Mouse (Mus musculus): Measurements from ENCODE around the gene Cldn2. TPM values are rescaled to one million over a fixed set of nuclear protein-coding genes. Genes with fewer than 3 reads are reported as not detected.

Gene Cldn2
- polyA plus RNA-seq, 1 experiment from 2014 or later, result 8.1 TPM

GRCm38 (mm10) chrX:139782278-139783044 is 18.2 kb upstream of the Cldn2 start, which contains the start of gene Ripply1:
TSS of gene Ripply1 (minus strand) at chrX:139782353.
- H3K9ac ChIP-seq (replicated peaks), result no peak within 1 kb of the TSS
- H3K36me3 ChIP-seq (replicated peaks; ENCODE audit: insufficient read depth, low read length), result no peaks in the 10 kb centered on the region
- 68% methylated on average over 6 of the region's 6 CpGs for WGBS (ENCODE audit: insufficient replicate concordance)
- H3K9me3 ChIP-seq (ENCODE audit: low read length), result no peaks in the 10 kb centered on the region
- DNase-seq (no peak), ATAC-seq (no peak)
- H3K27me3 ChIP-seq (ENCODE audit: insufficient read depth, low read length), result no peaks in the 10 kb centered on the region
- H3K27ac ChIP-seq (ENCODE audit: low read depth), result peak within 1 kb of the TSS; percentile 16; the same call in 1 of the 2 replicates
- peaks cover 4% of the 10 kb centered on the region for H3K4me1 ChIP-seq (ENCODE audit: insufficient read depth)
- H3K4me2 ChIP-seq (ENCODE audit: low read depth, low read length), result no peak within 1 kb of the TSS
- no peak for TF ChIP-seq CTCF (IDR thresholded peaks at IDR 0.05; ENCODE audit: low read depth)
- no peak for TF ChIP-seq EP300 (IDR thresholded peaks at IDR 0.05; ENCODE audit: low read depth)
- H3K4me3 ChIP-seq (ENCODE audit: low read depth, low read length), result no peak within 1 kb of the TSS

GRCm38 (mm10) chrX:139783045-139783422 is 17.6 kb upstream of the Cldn2 start:
- WGBS (ENCODE audit: insufficient replicate concordance), result 81% methylated on average over 3 of the region's 3 CpGs

DNA sequence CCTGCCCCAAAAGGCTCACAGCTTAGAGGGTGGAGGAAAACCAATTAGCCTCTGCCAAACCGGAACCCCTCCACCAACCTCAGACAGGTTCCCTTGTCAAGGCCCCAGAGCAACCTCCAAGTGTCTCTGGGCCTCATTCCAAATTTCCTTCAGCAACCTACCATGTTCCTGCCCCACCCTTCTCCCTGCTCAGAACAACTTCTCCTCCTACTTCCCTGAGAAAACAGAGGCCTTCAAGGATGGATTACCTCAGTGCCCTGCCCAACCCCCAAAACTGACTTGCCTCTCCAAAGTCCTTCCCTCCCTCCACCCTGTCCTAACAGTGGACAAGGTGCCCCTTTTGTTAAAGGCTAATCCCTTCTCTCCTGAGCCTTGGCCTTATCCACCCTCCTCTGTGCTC is 14.9 kb upstream of the Cldn2 start:
- no peak for ATAC-seq
- Histone ChIP-seq H3K36me3 (replicated peaks; ENCODE audit: insufficient read depth, low read length) (no peaks in the 10 kb centered on the region), H3K4me2 (ENCODE audit: low read depth, low read length) (no peak overlapping the region), H3K4me1 (ENCODE audit: insufficient read depth) (peaks cover 4% of the 10 kb centered on the region), H3K9me3 (ENCODE audit: low read length) (no peaks in the 10 kb centered on the region), H3K9ac (replicated peaks) (no peak overlapping the region), H3K27ac (ENCODE audit: low read depth) (no peak overlapping the region), H3K27me3 (ENCODE audit: insufficient read depth, low read length) (no peaks in the 10 kb centered on the region), H3K4me3 (ENCODE audit: low read depth, low read length) (no peak overlapping the region)
- 20% methylated on average over 1 of the region's 1 CpGs for WGBS (ENCODE audit: insufficient replicate concordance)
- TF ChIP-seq CTCF (IDR thresholded peaks at IDR 0.05; ENCODE audit: low read depth) (no peak), EP300 (IDR thresholded peaks at IDR 0.05; ENCODE audit: low read depth) (no peak)
- no peak for DNase-seq

More at GRCm38 (mm10) chrX:139783045-139783422, 17.6 kb upstream of the Cldn2 start:
- no peaks in the 10 kb centered on the region for H3K9me3 ChIP-seq (ENCODE audit: low read length)
- no peaks in the 10 kb centered on the region for H3K36me3 ChIP-seq (replicated peaks; ENCODE audit: insufficient read depth, low read length)
- TF ChIP-seq EP300 (IDR thresholded peaks at IDR 0.05; ENCODE audit: low read depth) (no peak), CTCF (IDR thresholded peaks at IDR 0.05; ENCODE audit: low read depth) (no peak)
- H3K9ac ChIP-seq (replicated peaks), result no peak overlapping the region
- H3K27ac ChIP-seq (ENCODE audit: low read depth), result no peak overlapping the region
- peaks cover 4% of the 10 kb centered on the region for H3K4me1 ChIP-seq (ENCODE audit: insufficient read depth)
- H3K4me2 ChIP-seq (ENCODE audit: low read depth, low read length), result no peak overlapping the region
- DNase-seq, result no peak
- ATAC-seq, result no peak
- no peak overlapping the region for H3K4me3 ChIP-seq (ENCODE audit: low read depth, low read length)
- no peaks in the 10 kb centered on the region for H3K27me3 ChIP-seq (ENCODE audit: insufficient read depth, low read length)

DNA sequence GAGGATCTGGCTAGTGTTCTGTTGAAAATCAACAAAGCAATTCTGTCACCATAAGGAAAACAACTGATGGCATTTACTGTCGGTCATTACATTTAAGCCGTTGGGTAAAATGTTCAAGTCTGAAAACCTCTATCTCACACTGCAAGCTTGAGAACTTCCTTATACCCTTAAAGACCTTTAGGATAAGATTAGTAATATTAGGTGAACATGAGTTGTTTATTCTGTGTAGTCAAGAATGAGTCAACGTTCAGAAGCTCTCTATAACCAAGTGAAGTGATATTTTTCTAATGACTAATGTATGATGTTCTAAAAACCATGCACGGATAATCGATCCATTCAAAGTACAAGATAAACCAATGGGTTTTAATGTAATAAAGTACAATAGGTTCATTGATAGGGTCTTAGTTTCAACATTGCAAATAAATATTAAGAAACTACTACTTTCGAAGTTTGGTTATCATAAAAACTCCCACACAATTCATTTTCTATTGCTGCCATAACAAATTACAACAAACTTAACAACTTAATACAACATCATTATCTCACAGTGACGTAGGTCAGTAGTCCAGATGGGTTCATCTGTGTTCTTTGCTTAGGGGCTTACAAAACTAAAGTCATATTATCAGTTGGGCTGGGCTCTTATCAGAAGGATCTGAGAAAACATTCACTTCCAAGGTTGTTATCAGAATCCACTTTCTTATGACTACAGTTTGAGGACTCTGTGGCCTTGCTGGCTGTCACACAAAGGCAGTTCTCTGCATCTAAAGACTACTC is 6.4 kb upstream of the Cldn2 start:
- no peak for DNase-seq
- 72% methylated on average over 7 of the region's 7 CpGs for WGBS (ENCODE audit: insufficient replicate concordance)
- Histone ChIP-seq H3K9ac (replicated peaks) (no peak overlapping the region), H3K27ac (ENCODE audit: low read depth) (no peak overlapping the region), H3K4me2 (ENCODE audit: low read depth, low read length) (no peak overlapping the region), H3K4me3 (ENCODE audit: low read depth, low read length) (no peak overlapping the region), H3K27me3 (ENCODE audit: insufficient read depth, low read length) (no peaks in the 10 kb centered on the region), H3K4me1 (ENCODE audit: insufficient read depth) (no peaks in the 10 kb centered on the region), H3K36me3 (replicated peaks; ENCODE audit: insufficient read depth, low read length) (no peaks in the 10 kb centered on the region), H3K9me3 (ENCODE audit: low read length) (no peaks in the 10 kb centered on the region)
- ATAC-seq, result no peak
- TF ChIP-seq EP300 (IDR thresholded peaks at IDR 0.05; ENCODE audit: low read depth) (no peak), CTCF (IDR thresholded peaks at IDR 0.05; ENCODE audit: low read depth) (no peak)

DNA sequence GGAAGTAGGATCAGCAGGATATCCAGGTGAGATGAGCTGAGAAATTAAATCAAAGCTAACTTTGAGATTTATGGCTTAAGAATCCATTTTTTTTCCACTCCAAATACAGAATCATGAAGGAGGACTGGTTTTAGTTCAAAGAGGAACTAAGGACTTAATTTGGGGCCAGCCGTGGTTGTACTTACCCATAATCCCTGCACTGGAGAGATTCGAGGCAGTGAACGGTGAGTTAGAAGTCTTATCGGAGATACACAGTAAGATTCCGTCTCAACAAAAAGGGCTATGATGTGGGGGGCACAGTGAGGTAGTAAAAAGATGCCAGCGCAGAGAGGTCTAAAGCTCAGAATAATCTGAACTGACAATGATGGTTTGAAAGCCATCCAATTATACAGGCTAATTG is 4.6 kb upstream of the Cldn2 start:
- Histone ChIP-seq H3K4me2 (ENCODE audit: low read depth, low read length) (no peak overlapping the region), H3K36me3 (replicated peaks; ENCODE audit: insufficient read depth, low read length) (no peaks in the 10 kb centered on the region), H3K4me3 (ENCODE audit: low read depth, low read length) (no peak overlapping the region), H3K27me3 (ENCODE audit: insufficient read depth, low read length) (no peaks in the 10 kb centered on the region), H3K27ac (ENCODE audit: low read depth) (no peak overlapping the region), H3K4me1 (ENCODE audit: insufficient read depth) (no peaks in the 10 kb centered on the region), H3K9ac (replicated peaks) (no peak overlapping the region), H3K9me3 (ENCODE audit: low read length) (no peaks in the 10 kb centered on the region)
- TF ChIP-seq EP300 (IDR thresholded peaks at IDR 0.05; ENCODE audit: low read depth) (no peak), CTCF (IDR thresholded peaks at IDR 0.05; ENCODE audit: low read depth) (no peak)
- 68% methylated on average over 6 of the region's 6 CpGs for WGBS (ENCODE audit: insufficient replicate concordance)
- no peak for ATAC-seq
- DNase-seq, result no peak

DNA sequence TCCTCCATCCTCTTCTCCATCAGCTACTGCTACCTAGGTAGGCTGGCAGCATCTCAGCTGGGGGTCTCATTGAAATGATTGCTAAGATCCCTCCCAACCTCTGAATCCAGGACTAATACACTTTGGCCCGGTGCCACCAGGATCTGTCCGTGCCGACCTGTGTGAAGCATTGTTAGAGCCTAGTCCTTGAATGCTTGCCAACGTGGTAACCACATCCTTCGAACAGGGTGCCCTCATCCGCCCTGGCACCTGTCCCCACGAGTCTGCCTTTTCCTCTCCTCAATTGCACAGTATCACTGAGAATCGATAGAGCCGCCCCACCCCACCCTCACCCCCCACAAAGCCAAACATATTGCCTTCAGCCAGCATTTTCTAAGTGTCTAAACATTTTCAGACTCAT is 2.8 kb upstream of the Cldn2 start:
- H3K36me3 ChIP-seq (replicated peaks; ENCODE audit: insufficient read depth, low read length), result no peaks in the 10 kb centered on the region
- TF ChIP-seq EP300 (IDR thresholded peaks at IDR 0.05; ENCODE audit: low read depth) (no peak), CTCF (IDR thresholded peaks at IDR 0.05; ENCODE audit: low read depth) (no peak)
- H3K27ac ChIP-seq (ENCODE audit: low read depth), result no peak overlapping the region
- ATAC-seq (no peak), DNase-seq (no peak)
- no peak overlapping the region for H3K4me3 ChIP-seq (ENCODE audit: low read depth, low read length)
- no peak overlapping the region for H3K9ac ChIP-seq (replicated peaks)
- WGBS (ENCODE audit: insufficient replicate concordance), result 74% methylated on average over 9 of the region's 9 CpGs
- no peak overlapping the region for H3K4me2 ChIP-seq (ENCODE audit: low read depth, low read length)
- no peaks in the 10 kb centered on the region for H3K27me3 ChIP-seq (ENCODE audit: insufficient read depth, low read length)
- H3K9me3 ChIP-seq (ENCODE audit: low read length), result no peaks in the 10 kb centered on the region
- no peaks in the 10 kb centered on the region for H3K4me1 ChIP-seq (ENCODE audit: insufficient read depth)
